Mouse (Mus musculus) cerebellum, adult 11-12 months (tissue): ENCODE data around the gene Olfr1168.
"Not testable (repeated sequence)": the region's sequence is repeated elsewhere in the genome, so short reads cannot be mapped to it uniquely, and the experiment has no call there.

Experiments
- DNase-seq: peaks from one replicate; pipeline ENCODE4 v3.0.0; 2022

Olfr1168 gene

GRCm38 (mm10) chr2:88181580-88181979 is at the start of gene Olfr1168:
Gene Olfr1168 (plus strand): TSS chr2:88181880.
- no peak for DNase-seq

- not testable (repeated sequence) for DNase-seq
Measured at GRCm38 (mm10) chr2:88155093-88155492, 26.6 kb upstream of the Olfr1168 start, which contains the start of gene Olfr1167. Gene Olfr1167 (minus strand): TSS chr2:88155193.

- no peak for DNase-seq
Measured at GRCm38 (mm10) chr2:88220784-88221183, 39.1 kb downstream of the Olfr1168 start.

GRCm38 (mm10) chr2:88228234-88228633 is 46.6 kb downstream of the Olfr1168 start, which contains the start of gene Olfr1170:
Gene Olfr1170 (minus strand): TSS chr2:88228334.
- DNase-seq, result no peak
